Mouse (Mus musculus): ENCODE measurements around the gene B230217C12Rik. TPM values are rescaled to one million over a fixed set of nuclear protein-coding genes. Genes with fewer than 3 reads are reported as not detected.
"Not testable (repeated sequence)": the region's sequence is repeated elsewhere in the genome, so short reads cannot be mapped to it uniquely, and the experiment has no call there.

Gene B230217C12Rik
- polyA plus RNA-seq, 1 experiment from 2014 or later: 14.0 TPM

GRCm38 (mm10) chr11:97866091-97866888, 25.7 kb downstream of the B230217C12Rik start:
- Histone ChIP-seq H3K27me3 (ENCODE audit: low read depth, poor library complexity, severe bottlenecking) (no peaks in the 10 kb centered on the region), H3K4me1 (no peaks in the 10 kb centered on the region), H3K9me3 (replicated peaks) (no peaks in the 10 kb centered on the region), H3K4me3 (no peak overlapping the region), H3K36me3 (no peaks in the 10 kb centered on the region), H3K27ac (no peak overlapping the region)
- 84% methylated on average over 3 of the region's 3 CpGs for WGBS
- no peak for DNase-seq (ENCODE audit: low spot score)

- whole genome bisulfite sequencing: 90% methylated on average over 3 of the region's 3 CpGs
- no peak for DNase-seq (ENCODE audit: low spot score)
- H3K4me1 ChIP-seq: no peaks in the 10 kb centered on the region
These were observed 27.0 kb downstream of the B230217C12Rik start for GRCm38 (mm10) chr11:97867591-97867990.

GRCm38 (mm10) chr11:97872378-97872777, 31.8 kb downstream of the B230217C12Rik start:
- DNase-seq (ENCODE audit: low spot score); H3K36me3 ChIP-seq; H3K27ac ChIP-seq; H3K9me3 ChIP-seq (replicated peaks); H3K27me3 ChIP-seq (ENCODE audit: low read depth, poor library complexity, severe bottlenecking); H3K4me3 ChIP-seq; H3K4me1 ChIP-seq: not testable (repeated sequence)
- 88% methylated on average over 5 of the region's 5 CpGs for WGBS

More at GRCm38 (mm10) chr11:97867591-97867990, 27.0 kb downstream of the B230217C12Rik start:
- H3K27me3 ChIP-seq (ENCODE audit: low read depth, poor library complexity, severe bottlenecking): no peaks in the 10 kb centered on the region
- no peak overlapping the region for H3K27ac ChIP-seq
- no peaks in the 10 kb centered on the region for H3K36me3 ChIP-seq
- no peaks in the 10 kb centered on the region for H3K9me3 ChIP-seq (replicated peaks)
- no peak overlapping the region for H3K4me3 ChIP-seq

GRCm38 (mm10) chr11:97874396-97874795, 33.8 kb downstream of the B230217C12Rik start:
- Histone ChIP-seq H3K4me1 (peaks cover 4% of the 10 kb centered on the region; the same call in 1 of the 2 replicates), H3K36me3 (no peaks in the 10 kb centered on the region), H3K9me3 (replicated peaks) (no peaks in the 10 kb centered on the region), H3K27me3 (ENCODE audit: low read depth, poor library complexity, severe bottlenecking) (no peaks in the 10 kb centered on the region), H3K27ac (no peak overlapping the region), H3K4me3 (no peak overlapping the region)
- 95% methylated on average over 1 of the region's 1 CpGs for WGBS
- no peak for DNase-seq (ENCODE audit: low spot score)

GRCm38 (mm10) chr11:97877341-97877740, 36.8 kb downstream of the B230217C12Rik start:
- 50% methylated on average over 2 of the region's 2 CpGs for WGBS
- DNase-seq (ENCODE audit: low spot score): peak; percentile 64

GRCm38 (mm10) chr11:97880362-97880761, 39.8 kb downstream of the B230217C12Rik start:
- Histone ChIP-seq H3K27me3 (ENCODE audit: low read depth, poor library complexity, severe bottlenecking) (no peaks in the 10 kb centered on the region), H3K36me3 (no peaks in the 10 kb centered on the region), H3K9me3 (replicated peaks) (no peaks in the 10 kb centered on the region), H3K4me1 (peaks cover 4% of the 10 kb centered on the region; the same call in 1 of the 2 replicates), H3K4me3 (no peak overlapping the region), H3K27ac (no peak overlapping the region)
- 92% methylated on average over 4 of the region's 4 CpGs for WGBS
- no peak for DNase-seq (ENCODE audit: low spot score)

More at GRCm38 (mm10) chr11:97877341-97877740, 36.8 kb downstream of the B230217C12Rik start:
- no peaks in the 10 kb centered on the region for H3K36me3 ChIP-seq
- no peaks in the 10 kb centered on the region for H3K27me3 ChIP-seq (ENCODE audit: low read depth, poor library complexity, severe bottlenecking)
- H3K27ac ChIP-seq: no peak overlapping the region
- H3K9me3 ChIP-seq (replicated peaks): no peaks in the 10 kb centered on the region
- no peak overlapping the region for H3K4me3 ChIP-seq
- H3K4me1 ChIP-seq: peaks cover 4% of the 10 kb centered on the region; the same call in 1 of the 2 replicates

GRCm38 (mm10) chr11:97883542-97883917, 43.0 kb downstream of the B230217C12Rik start:
- H3K9me3 ChIP-seq (replicated peaks): no peaks in the 10 kb centered on the region
- peak overlapping the region; percentile 68 for H3K4me3 ChIP-seq
- 7% methylated on average over 26 of the region's 26 CpGs for WGBS
- peak overlapping the region; percentile 92 for H3K27ac ChIP-seq
- H3K27me3 ChIP-seq (ENCODE audit: low read depth, poor library complexity, severe bottlenecking): no peaks in the 10 kb centered on the region
- no peaks in the 10 kb centered on the region; the same call in 1 of the 2 replicates for H3K4me1 ChIP-seq
- DNase-seq (ENCODE audit: low spot score): peak; percentile 80
- H3K36me3 ChIP-seq: no peaks in the 10 kb centered on the region

- no peaks in the 10 kb centered on the region for H3K36me3 ChIP-seq
- no peaks in the 10 kb centered on the region; the same call in 1 of the 2 replicates for H3K4me1 ChIP-seq
- peak within 1 kb of the TSS; percentile 68 for H3K4me3 ChIP-seq
- peak within 1 kb of the TSS; percentile 92 for H3K27ac ChIP-seq
- no peaks in the 10 kb centered on the region for H3K9me3 ChIP-seq (replicated peaks)
- H3K27me3 ChIP-seq (ENCODE audit: low read depth, poor library complexity, severe bottlenecking): no peaks in the 10 kb centered on the region
- peak; percentile 92 for DNase-seq (ENCODE audit: low spot score)
- WGBS: under 1% methylated on average over 37 of the region's 37 CpGs
These were observed 43.5 kb downstream of the B230217C12Rik start, which contains the start of gene Fbxo47 for GRCm38 (mm10) chr11:97883918-97884600. TSS of gene Fbxo47 (minus strand) at chr11:97884154.

- Histone ChIP-seq H3K27me3 (ENCODE audit: low read depth, poor library complexity, severe bottlenecking) (no peaks in the 10 kb centered on the region), H3K4me1 (no peaks in the 10 kb centered on the region; the same call in 1 of the 2 replicates), H3K4me3 (peak overlapping the region; percentile 68), H3K9me3 (replicated peaks) (no peaks in the 10 kb centered on the region), H3K27ac (peak overlapping the region; percentile 92), H3K36me3 (no peaks in the 10 kb centered on the region)
- no peak for DNase-seq (ENCODE audit: low spot score)
- 29% methylated on average over 7 of the region's 7 CpGs for WGBS
These were observed 44.1 kb downstream of the B230217C12Rik start for GRCm38 (mm10) chr11:97884601-97885185.

GRCm38 (mm10) chr11:97885296-97885915, 44.8 kb downstream of the B230217C12Rik start:
- no peak overlapping the region for H3K27ac ChIP-seq
- H3K4me3 ChIP-seq: 0 out of 2 replicates have a peak overlapping the region, but pooled peaks have one; percentile 68
- WGBS: 93% methylated on average over 2 of the region's 2 CpGs

GRCm38 (mm10) chr11:97891821-97892220, 51.2 kb downstream of the B230217C12Rik start:
- Histone ChIP-seq H3K4me1 (no peaks in the 10 kb centered on the region; the same call in 1 of the 2 replicates), H3K27ac (no peak overlapping the region), H3K36me3 (no peaks in the 10 kb centered on the region), H3K4me3 (no peak overlapping the region), H3K27me3 (ENCODE audit: low read depth, poor library complexity, severe bottlenecking) (no peaks in the 10 kb centered on the region), H3K9me3 (replicated peaks) (no peaks in the 10 kb centered on the region)
- WGBS: 79% methylated on average over 5 of the region's 5 CpGs
- no peak for DNase-seq (ENCODE audit: low spot score)

More at GRCm38 (mm10) chr11:97885296-97885915, 44.8 kb downstream of the B230217C12Rik start:
- no peaks in the 10 kb centered on the region for H3K27me3 ChIP-seq (ENCODE audit: low read depth, poor library complexity, severe bottlenecking)
- H3K36me3 ChIP-seq: no peaks in the 10 kb centered on the region
- H3K4me1 ChIP-seq: no peaks in the 10 kb centered on the region; the same call in 1 of the 2 replicates
- no peaks in the 10 kb centered on the region for H3K9me3 ChIP-seq (replicated peaks)
- no peak for DNase-seq (ENCODE audit: low spot score)

Measured in limb, embryonic 10.5 days (tissue).